Mouse (Mus musculus): ENCODE data around the gene Chst3. TPM values are rescaled to one million over a fixed set of nuclear protein-coding genes. Genes with fewer than 3 reads are reported as not detected.
A peak's percentile ranks its signal among the peaks of the same experiment; 100 is the strongest.
"Not testable (repeated sequence)": the region's sequence is repeated elsewhere in the genome, so short reads cannot be mapped to it uniquely, and the experiment has no call there.

The Chst3 gene
- polyA plus RNA-seq, 1 experiment: 2.1 TPM

DNA sequence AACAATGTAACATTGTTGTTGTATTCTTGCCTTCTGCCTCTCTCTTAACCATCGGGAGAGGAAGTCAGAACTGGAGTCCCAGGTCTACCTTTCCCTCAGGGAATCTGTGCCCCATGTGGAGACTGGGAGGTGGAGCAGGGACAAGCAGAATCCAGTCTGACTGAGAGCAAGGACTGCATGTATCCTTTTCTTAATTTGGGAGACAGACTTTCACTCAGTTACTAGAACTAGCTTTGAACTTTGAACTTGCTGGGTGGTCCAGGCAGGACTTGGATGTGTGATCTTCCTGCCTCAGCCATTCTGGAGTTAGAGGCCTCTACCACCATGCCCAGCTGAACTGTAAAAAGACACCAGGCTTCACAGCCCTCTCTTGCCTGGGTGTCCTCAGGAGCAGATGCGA lies 5.5 kb upstream of the Chst3 start:
- WGBS: 94% methylated on average over 2 of the region's 2 CpGs
- Histone ChIP-seq H3K27ac (ENCODE audit: control insufficient read depth, insufficient read depth, low read length) (no peak overlapping the region), H3K27me3 (ENCODE audit: control insufficient read depth, insufficient read depth, low read length) (no peaks in the 10 kb centered on the region), H3K4me1 (replicated peaks; ENCODE audit: control insufficient read depth, insufficient read depth, low read length) (no peaks in the 10 kb centered on the region), H3K4me3 (ENCODE audit: control insufficient read depth, insufficient read depth, low read length) (no peak overlapping the region), H3K36me3 (ENCODE audit: control insufficient read depth, insufficient read depth, low read length) (no peaks in the 10 kb centered on the region)
- DNase-seq: no peak
- TF ChIP-seq CTCF (IDR thresholded peaks at IDR 0.05; ENCODE audit: borderline replicate concordance, control insufficient read depth, extremely low read depth, insufficient read depth, low read length, poor library complexity) (no peak), POLR2A (IDR thresholded peaks at IDR 0.05; ENCODE audit: control insufficient read depth, extremely low read depth, insufficient read depth, low read length, poor library complexity) (no peak)

DNA sequence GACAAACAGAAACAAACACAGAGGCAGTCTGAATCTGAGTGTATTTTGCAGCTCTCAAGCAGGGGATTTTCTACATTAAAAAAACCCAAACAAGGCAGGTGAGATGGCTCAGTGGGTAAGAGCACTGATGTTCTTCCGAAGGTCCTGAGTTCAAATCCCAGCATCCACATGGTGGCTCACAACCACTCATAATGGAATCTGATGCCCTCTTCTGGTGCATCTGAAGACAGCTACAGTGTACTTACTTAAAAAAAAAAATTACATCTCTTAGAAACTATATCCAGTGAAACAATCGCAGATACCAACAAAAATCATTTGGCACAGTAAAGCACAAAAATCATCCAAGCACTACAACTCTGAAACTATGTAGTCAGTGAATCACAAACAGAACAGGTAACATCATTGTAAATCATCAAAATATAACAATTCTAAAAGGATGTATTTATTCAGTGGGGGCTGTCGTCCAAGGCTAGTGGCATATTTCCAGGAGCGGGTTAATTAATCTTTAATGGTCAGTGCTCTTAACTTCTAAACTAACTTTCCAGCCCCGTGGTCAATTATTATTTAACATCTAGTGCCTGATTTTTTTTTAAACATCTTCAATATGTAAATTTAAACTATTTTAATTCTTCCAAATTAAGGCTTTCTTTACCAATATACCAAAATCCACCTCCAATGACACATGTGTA lies 2.7 kb upstream of the Chst3 start:
- H3K4me1 ChIP-seq (replicated peaks; ENCODE audit: control insufficient read depth, insufficient read depth, low read length): peaks cover 11% of the 10 kb centered on the region
- WGBS: 97% methylated on average over 5 of the region's 5 CpGs
- not testable (repeated sequence) for DNase-seq; H3K27ac ChIP-seq (ENCODE audit: control insufficient read depth, insufficient read depth, low read length); H3K36me3 ChIP-seq (ENCODE audit: control insufficient read depth, insufficient read depth, low read length); H3K4me3 ChIP-seq (ENCODE audit: control insufficient read depth, insufficient read depth, low read length)
- H3K27me3 ChIP-seq (ENCODE audit: control insufficient read depth, insufficient read depth, low read length): peaks cover 14% of the 10 kb centered on the region; the same call in 1 of the 2 replicates

DNA sequence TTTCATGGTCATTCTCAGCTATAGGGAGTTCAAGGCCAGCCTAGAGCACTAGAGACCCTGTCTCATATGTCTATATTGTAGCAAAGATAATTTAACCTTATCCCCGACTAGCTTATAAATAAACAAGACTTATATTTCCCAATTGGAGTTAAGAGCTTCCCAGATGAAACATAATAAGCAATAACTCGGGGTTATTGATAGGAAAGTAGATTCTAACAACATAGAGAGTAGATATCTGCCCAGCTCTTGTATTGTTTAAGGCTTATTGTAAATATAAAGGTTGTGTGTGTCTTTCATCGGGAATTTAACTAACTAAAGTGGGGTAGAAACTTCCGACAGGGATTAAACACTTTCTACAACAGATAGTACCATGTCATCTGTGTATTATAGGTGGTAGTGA lies 1.5 kb upstream of the Chst3 start:
- Histone ChIP-seq H3K4me3 (ENCODE audit: control insufficient read depth, insufficient read depth, low read length) (no peak overlapping the region), H3K4me1 (replicated peaks; ENCODE audit: control insufficient read depth, insufficient read depth, low read length) (peaks cover 11% of the 10 kb centered on the region), H3K27me3 (ENCODE audit: control insufficient read depth, insufficient read depth, low read length) (peaks cover 14% of the 10 kb centered on the region; the same call in 1 of the 2 replicates), H3K27ac (ENCODE audit: control insufficient read depth, insufficient read depth, low read length) (no peak overlapping the region), H3K36me3 (ENCODE audit: control insufficient read depth, insufficient read depth, low read length) (no peaks in the 10 kb centered on the region)
- DNase-seq: no peak
- 94% methylated on average over 4 of the region's 4 CpGs for WGBS
- TF ChIP-seq POLR2A (IDR thresholded peaks at IDR 0.05; ENCODE audit: control insufficient read depth, extremely low read depth, insufficient read depth, low read length, poor library complexity) (no peak), CTCF (IDR thresholded peaks at IDR 0.05; ENCODE audit: borderline replicate concordance, control insufficient read depth, extremely low read depth, insufficient read depth, low read length, poor library complexity) (no peak)

DNA sequence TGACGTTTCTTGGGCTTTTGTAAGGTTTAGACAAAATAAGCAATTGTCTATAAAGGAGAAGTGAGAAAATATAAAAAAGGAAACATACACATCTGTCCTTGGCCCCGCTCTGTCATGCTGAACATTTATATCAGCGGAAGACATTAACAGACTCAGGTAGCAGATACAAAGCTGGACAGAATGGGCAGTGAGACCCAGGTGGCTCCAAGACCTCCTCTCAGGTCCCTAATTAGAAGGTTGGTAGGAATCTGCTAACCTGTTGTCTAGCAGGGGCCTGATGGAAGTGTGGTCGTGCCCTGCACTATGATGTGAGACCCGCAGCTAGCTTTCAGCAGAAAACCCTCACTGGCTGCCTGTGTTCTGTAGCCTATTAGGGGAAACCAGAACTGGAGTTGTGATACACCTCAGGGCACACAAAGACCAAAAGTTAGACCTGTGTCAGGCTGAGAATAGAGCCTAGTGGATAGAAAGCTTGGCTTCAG lies 1.0 kb upstream of the Chst3 start:
- Histone ChIP-seq H3K4me1 (replicated peaks; ENCODE audit: control insufficient read depth, insufficient read depth, low read length) (peaks cover 11% of the 10 kb centered on the region), H3K27ac (ENCODE audit: control insufficient read depth, insufficient read depth, low read length) (no peak overlapping the region), H3K27me3 (ENCODE audit: control insufficient read depth, insufficient read depth, low read length) (peaks cover 14% of the 10 kb centered on the region; the same call in 1 of the 2 replicates), H3K36me3 (ENCODE audit: control insufficient read depth, insufficient read depth, low read length) (no peaks in the 10 kb centered on the region), H3K4me3 (ENCODE audit: control insufficient read depth, insufficient read depth, low read length) (no peak overlapping the region)
- 81% methylated on average over 5 of the region's 5 CpGs for WGBS
- no peak for DNase-seq
- TF ChIP-seq POLR2A (IDR thresholded peaks at IDR 0.05; ENCODE audit: control insufficient read depth, extremely low read depth, insufficient read depth, low read length, poor library complexity) (no peak), CTCF (IDR thresholded peaks at IDR 0.05; ENCODE audit: borderline replicate concordance, control insufficient read depth, extremely low read depth, insufficient read depth, low read length, poor library complexity) (no peak)

DNA sequence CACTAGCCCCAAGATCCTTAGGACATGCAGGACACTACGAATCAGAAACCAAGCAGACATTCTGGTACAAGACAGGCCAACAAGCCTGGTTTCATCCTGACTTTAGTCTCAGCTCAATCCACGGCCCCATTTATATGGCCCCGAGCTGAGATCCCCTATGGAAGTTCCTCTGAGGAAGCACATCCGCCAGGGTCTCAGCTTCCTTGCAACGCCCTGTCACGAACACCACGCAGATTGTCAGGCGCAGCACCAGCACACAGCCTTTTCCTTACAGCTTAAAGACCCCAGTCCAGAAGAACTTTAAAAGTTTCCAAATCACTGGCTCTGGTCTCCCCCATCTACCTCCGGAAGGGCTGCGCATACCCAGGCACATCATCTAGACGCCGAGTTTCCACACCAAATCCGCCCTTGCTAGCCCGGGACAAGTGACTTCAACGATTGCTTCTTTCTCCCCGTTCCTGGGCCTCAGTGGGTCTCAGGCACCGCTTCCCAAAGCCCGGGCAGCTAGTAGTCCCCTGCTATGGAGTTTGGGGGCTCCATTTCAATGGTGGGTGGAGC lies 948 bp downstream of the Chst3 start:
- no peaks in the 10 kb centered on the region for H3K36me3 ChIP-seq (ENCODE audit: control insufficient read depth, insufficient read depth, low read length)
- DNase-seq: no peak
- peaks cover 11% of the 10 kb centered on the region for H3K4me1 ChIP-seq (replicated peaks; ENCODE audit: control insufficient read depth, insufficient read depth, low read length)
- H3K4me3 ChIP-seq (ENCODE audit: control insufficient read depth, insufficient read depth, low read length): peak overlapping the region; percentile 38
- H3K27ac ChIP-seq (ENCODE audit: control insufficient read depth, insufficient read depth, low read length): 0 out of 2 replicates have a peak overlapping the region, but pooled peaks have one; percentile 3
- 40% methylated on average over 18 of the region's 18 CpGs for WGBS
- no peak for TF ChIP-seq CTCF (IDR thresholded peaks at IDR 0.05; ENCODE audit: borderline replicate concordance, control insufficient read depth, extremely low read depth, insufficient read depth, low read length, poor library complexity)
- no peak for TF ChIP-seq POLR2A (IDR thresholded peaks at IDR 0.05; ENCODE audit: control insufficient read depth, extremely low read depth, insufficient read depth, low read length, poor library complexity)
- peaks cover 14% of the 10 kb centered on the region; the same call in 1 of the 2 replicates for H3K27me3 ChIP-seq (ENCODE audit: control insufficient read depth, insufficient read depth, low read length)

DNA sequence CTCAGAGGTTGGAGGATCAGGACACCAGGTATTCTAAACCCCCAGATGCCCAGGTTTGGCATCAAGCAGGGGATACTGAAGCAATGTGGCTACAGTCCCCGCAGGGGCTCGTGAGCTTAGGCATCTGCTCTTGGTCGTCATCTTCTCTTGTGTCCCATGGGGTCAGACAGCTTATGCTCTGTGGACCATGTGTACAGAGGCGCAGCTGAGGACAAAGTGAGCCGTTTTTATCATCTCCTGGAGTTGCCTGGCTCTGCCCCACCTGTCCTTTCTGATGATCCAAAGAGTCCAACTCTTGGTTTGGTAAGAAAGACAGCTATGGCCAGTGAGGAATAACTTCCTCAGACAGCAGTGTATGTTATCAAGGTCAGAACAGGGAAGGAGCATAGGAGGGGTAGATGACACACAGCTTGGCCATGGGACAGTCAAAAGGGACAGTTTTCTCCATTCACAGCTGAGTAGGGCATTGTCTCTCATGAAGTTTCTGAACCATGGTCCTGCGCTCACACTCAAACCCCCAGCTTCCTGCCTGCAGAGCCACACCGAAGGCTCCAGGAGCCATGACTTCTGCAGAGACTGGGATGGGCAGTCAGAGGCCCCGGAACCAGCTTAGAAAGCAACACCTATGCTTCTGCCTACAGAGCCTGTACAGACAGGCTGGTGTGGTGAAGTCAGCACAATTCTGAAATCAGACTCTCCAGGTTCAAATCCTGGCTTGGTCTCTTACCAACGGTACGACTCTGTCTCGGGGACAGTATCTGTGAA lies 2.5 kb downstream of the Chst3 start:
- no peak for DNase-seq
- Histone ChIP-seq H3K36me3 (ENCODE audit: control insufficient read depth, insufficient read depth, low read length) (no peaks in the 10 kb centered on the region), H3K27ac (ENCODE audit: control insufficient read depth, insufficient read depth, low read length) (no peak overlapping the region), H3K4me3 (ENCODE audit: control insufficient read depth, insufficient read depth, low read length) (no peak overlapping the region), H3K4me1 (replicated peaks; ENCODE audit: control insufficient read depth, insufficient read depth, low read length) (peaks cover 11% of the 10 kb centered on the region), H3K27me3 (ENCODE audit: control insufficient read depth, insufficient read depth, low read length) (peaks cover 14% of the 10 kb centered on the region; the same call in 1 of the 2 replicates)
- TF ChIP-seq POLR2A (IDR thresholded peaks at IDR 0.05; ENCODE audit: control insufficient read depth, extremely low read depth, insufficient read depth, low read length, poor library complexity) (no peak), CTCF (IDR thresholded peaks at IDR 0.05; ENCODE audit: borderline replicate concordance, control insufficient read depth, extremely low read depth, insufficient read depth, low read length, poor library complexity) (no peak)
- 90% methylated on average over 11 of the region's 11 CpGs for WGBS
